Mouse (Mus musculus) thymus, adult 2 months (tissue): ENCODE results near the gene Dhx9. TPM values are rescaled to one million over a fixed set of nuclear protein-coding genes. Genes with fewer than 3 reads are reported as not detected.
"Not testable (repeated sequence)": the region's sequence is repeated elsewhere in the genome, so short reads cannot be mapped to it uniquely, and the experiment has no call there.

ENCODE experiments used
- DNase-seq: peaks from one replicate; pipeline ENCODE4 v3.0.0; 2021
- H3K27ac ChIP-seq: fragments of 200-500 bp; 2 replicates; pipeline ENCODE4 v1.5.1; 2012; ENCODE audit warnings: low read length, control low read depth; ENCODE audit not compliant: control insufficient read depth, insufficient read depth
- H3K27me3 ChIP-seq: fragments of 200-500 bp; 2 replicates; pipeline ENCODE4 v1.6.1; 2012; ENCODE audit warnings: mild to moderate bottlenecking, low read length, moderate library complexity, mixed read lengths; ENCODE audit not compliant: control insufficient read depth, insufficient read depth
- H3K36me3 ChIP-seq: fragments of 200-500 bp; 2 replicates; pipeline ENCODE4 v1.6.1; 2012; ENCODE audit warnings: mild to moderate bottlenecking, low read length, moderate library complexity; ENCODE audit not compliant: control insufficient read depth, insufficient read depth
- H3K4me1 ChIP-seq: fragments of 200-500 bp; replicated peaks from 2 replicates; pipeline ENCODE4 v1.6.1; 2012; ENCODE audit warnings: low read length; ENCODE audit not compliant: control insufficient read depth, insufficient read depth
- H3K4me3 ChIP-seq: fragments of 200-500 bp; 2 replicates; pipeline ENCODE4 v1.5.1; 2012; ENCODE audit warnings: mild to moderate bottlenecking, low read length, control low read depth, moderate library complexity; ENCODE audit not compliant: control insufficient read depth, insufficient read depth
- CTCF ChIP-seq: fragments of 200-500 bp; IDR thresholded peaks from 2 replicates; pipeline ENCODE4 v1.5.1; 2012; ENCODE audit warnings: mild to moderate bottlenecking, control low read depth, low read length, moderate library complexity, borderline replicate concordance; ENCODE audit not compliant: control insufficient read depth, poor library complexity, insufficient read depth; ENCODE audit errors: extremely low read depth
- POLR2A ChIP-seq: fragments of 200-500 bp; IDR thresholded peaks from 2 replicates; pipeline ENCODE4 v1.6.1; 2012; ENCODE audit warnings: mild to moderate bottlenecking, low read length, control low read depth, moderate library complexity; ENCODE audit not compliant: control insufficient read depth, poor library complexity, insufficient read depth; ENCODE audit errors: extremely low read depth
- WGBS: fragments of 180-500 bp; shearing (Covaris S2); methylation state at CpG from one replicate; pipeline ENCODE4 v1.1.7; 2018; 5-methylcytosine and 5-hydroxymethylcytosine counted together
- polyA plus RNA-seq: library from polyadenylated mRNA; depleted of rRNA; stranded (reverse); fragments of >200 nt; gene quantifications from 2 replicates; pipeline ENCODE4 v1.2.3, GENCODE M21; 2012

The Dhx9 gene
- polyA plus RNA-seq, 1 experiment: 34.7 TPM

GRCm38 (mm10) chr1:153510330-153511009, 23.0 kb upstream of the Dhx9 start:
- DNase-seq: peak; percentile 15
- H3K36me3 ChIP-seq: no peaks in the 10 kb centered on the region
- H3K4me3 ChIP-seq: no peak overlapping the region
- no peaks in the 10 kb centered on the region for H3K27me3 ChIP-seq
- H3K4me1 ChIP-seq: no peaks in the 10 kb centered on the region
- no peak for TF ChIP-seq POLR2A
- TF ChIP-seq CTCF: no peak
- no peak overlapping the region for H3K27ac ChIP-seq
- 81% methylated on average over 2 of the region's 2 CpGs for WGBS

GRCm38 (mm10) chr1:153509569-153509968, 22.1 kb upstream of the Dhx9 start:
- not testable (repeated sequence) for H3K36me3 ChIP-seq, H3K27me3 ChIP-seq, H3K4me1 ChIP-seq, H3K4me3 ChIP-seq, H3K27ac ChIP-seq, DNase-seq
- WGBS: 95% methylated on average over 8 of the region's 8 CpGs

- H3K27me3 ChIP-seq: no peaks in the 10 kb centered on the region
- H3K4me1 ChIP-seq: no peaks in the 10 kb centered on the region
- WGBS: 35% methylated on average over 6 of the region's 6 CpGs
- H3K27ac ChIP-seq: no peak overlapping the region
- no peak for TF ChIP-seq CTCF
- TF ChIP-seq POLR2A: no peak
- no peak for DNase-seq
- no peak overlapping the region for H3K4me3 ChIP-seq
- H3K36me3 ChIP-seq: no peaks in the 10 kb centered on the region
Observed at GRCm38 (mm10) chr1:153509012-153509411, 21.6 kb upstream of the Dhx9 start.

GRCm38 (mm10) chr1:153506266-153506665, 18.8 kb upstream of the Dhx9 start:
- no peak for DNase-seq
- H3K27me3 ChIP-seq: no peaks in the 10 kb centered on the region
- no peak overlapping the region for H3K27ac ChIP-seq
- TF ChIP-seq POLR2A (no peak), CTCF (no peak)
- no peak overlapping the region for H3K4me3 ChIP-seq
- WGBS: 91% methylated on average over 6 of the region's 6 CpGs
- H3K4me1 ChIP-seq: no peaks in the 10 kb centered on the region
- H3K36me3 ChIP-seq: no peaks in the 10 kb centered on the region

GRCm38 (mm10) chr1:153501644-153502321, 14.3 kb upstream of the Dhx9 start:
- H3K27me3 ChIP-seq: no peaks in the 10 kb centered on the region
- H3K27ac ChIP-seq: no peak overlapping the region

GRCm38 (mm10) chr1:153500030-153500429, 12.6 kb upstream of the Dhx9 start:
- Histone ChIP-seq H3K27ac (no peak overlapping the region), H3K36me3 (no peaks in the 10 kb centered on the region), H3K4me1 (peaks cover 2% of the 10 kb centered on the region), H3K4me3 (no peak overlapping the region), H3K27me3 (no peaks in the 10 kb centered on the region)
- DNase-seq: no peak
- TF ChIP-seq POLR2A: no peak
- no peak for TF ChIP-seq CTCF
- WGBS: 95% methylated on average over 9 of the region's 9 CpGs

More at GRCm38 (mm10) chr1:153501644-153502321, 14.3 kb upstream of the Dhx9 start:
- no peak for TF ChIP-seq CTCF
- no peak for TF ChIP-seq POLR2A
- no peak for DNase-seq
- WGBS: 79% methylated on average over 5 of the region's 5 CpGs
- Histone ChIP-seq H3K36me3 (no peaks in the 10 kb centered on the region), H3K4me1 (peaks cover 2% of the 10 kb centered on the region), H3K4me3 (no peak overlapping the region)

GRCm38 (mm10) chr1:153496030-153496429, 8.6 kb upstream of the Dhx9 start:
- Histone ChIP-seq H3K4me1 (peaks cover 2% of the 10 kb centered on the region), H3K4me3 (no peak overlapping the region), H3K27me3 (no peaks in the 10 kb centered on the region), H3K36me3 (no peaks in the 10 kb centered on the region), H3K27ac (no peak overlapping the region)
- TF ChIP-seq POLR2A: no peak
- no peak for TF ChIP-seq CTCF
- no peak for DNase-seq
- 92% methylated on average over 3 of the region's 3 CpGs for WGBS
